Mouse (Mus musculus) ES-Bruce4 (cell line): ENCODE measurements around the gene Bri3.

ENCODE experiments used
- CTCF ChIP-seq: IDR thresholded peaks from one replicate; pipeline ENCODE4 v1.8.1; 2011; ENCODE audit warnings: low read depth, low read length
- POLR2A ChIP-seq: IDR thresholded peaks from one replicate; pipeline ENCODE4 v1.8.1; 2011; ENCODE audit warnings: low read length; ENCODE audit not compliant: insufficient read depth

DNA sequence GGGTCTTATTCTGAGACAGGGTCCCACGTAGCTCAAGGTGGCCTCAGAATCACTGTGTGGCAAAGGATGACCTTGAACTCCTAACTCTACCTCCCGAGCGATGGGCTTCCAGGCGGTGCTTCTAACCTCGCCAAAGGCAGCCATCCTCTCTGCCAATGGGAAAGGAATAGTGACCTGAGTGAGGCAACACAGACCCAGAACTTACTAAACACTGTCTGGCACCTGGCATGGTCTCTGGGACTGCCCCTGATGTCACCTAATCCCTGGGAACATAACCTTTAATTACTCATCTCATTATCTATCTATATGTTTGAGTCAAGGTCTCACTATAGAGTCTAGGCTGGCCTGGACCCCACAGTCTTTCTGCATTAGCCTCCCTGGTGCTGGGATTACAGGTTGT, 24.3 kb upstream of the Bri3 start:
- no peak for TF ChIP-seq CTCF
- TF ChIP-seq POLR2A = no peak
